Mouse (Mus musculus) lung, postnatal 0 days (tissue): Measurements from ENCODE around the gene Relt.
A peak's percentile ranks its signal among the peaks of the same experiment; 100 is the strongest.

Source experiments
- CTCF ChIP-seq: IDR thresholded peaks from 2 replicates; pipeline ENCODE4 v1.5.1; 2016; ENCODE audit warnings: antibody characterized with exemption, mild to moderate bottlenecking
- EP300 ChIP-seq: IDR thresholded peaks from 2 replicates; pipeline ENCODE4 v1.6.1; 2016; ENCODE audit warnings: antibody characterized with exemption, mild to moderate bottlenecking, control low read depth

DNA sequence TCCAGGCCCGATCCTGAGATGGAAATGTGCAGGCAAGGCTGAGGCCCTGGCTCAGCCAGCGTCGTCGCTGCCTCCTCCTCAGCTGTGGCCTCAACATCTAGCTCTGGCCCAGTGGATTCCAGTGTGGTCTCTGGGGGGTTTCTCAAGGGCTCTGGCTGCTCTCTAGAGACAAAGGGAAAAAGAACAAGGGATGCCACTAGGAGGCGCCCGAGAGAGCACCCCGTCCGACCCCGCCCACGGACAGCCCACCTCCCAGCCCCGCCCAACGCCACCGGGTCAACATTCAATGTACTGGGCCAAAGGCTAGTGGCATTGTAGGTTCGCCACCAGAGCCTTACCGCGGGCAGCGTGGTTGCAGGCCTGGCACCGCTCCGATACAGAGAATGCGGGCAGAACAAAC lies 16.3 kb upstream of the Relt start:
- TF ChIP-seq CTCF: peak; percentile 66
- TF ChIP-seq EP300: no peak
